Mouse (Mus musculus) stomach, postnatal 0 days (tissue): Measurements from ENCODE around the gene 1810030O07Rik. TPM values are rescaled to one million over a fixed set of nuclear protein-coding genes. Genes with fewer than 3 reads are reported as not detected.
"Not testable (repeated sequence)": the region's sequence is repeated elsewhere in the genome, so short reads cannot be mapped to it uniquely, and the experiment has no call there.

Source experiments
- ATAC-seq: fragments of 200-750 bp; cut with Nextera tagmentation; 2 replicates; pipeline ENCODE4 v1.8.0; 2017; ENCODE audit not compliant: low FRiP score, low TSS enrichment
- DNase-seq: peaks from one replicate; pipeline ENCODE4 v3.0.0-alpha.2; 2016; ENCODE audit warnings: low spot score
- H3K27ac ChIP-seq: fragments of 300-500 bp; sonication (generic); replicated peaks from 2 replicates; pipeline ENCODE4 v1.5.1; 2014; ENCODE audit warnings: mild to moderate bottlenecking, control low read depth
- H3K27me3 ChIP-seq: fragments of 300-500 bp; sonication (generic); 2 replicates; pipeline ENCODE4 v1.6.1; 2014; ENCODE audit warnings: low read length; ENCODE audit not compliant: control insufficient read depth, insufficient read depth
- H3K36me3 ChIP-seq: fragments of 300-500 bp; sonication (generic); 2 replicates; pipeline ENCODE4 v1.6.1; 2014; ENCODE audit warnings: low read length, mixed read lengths; ENCODE audit not compliant: control insufficient read depth, insufficient read depth
- H3K4me1 ChIP-seq: fragments of 300-500 bp; sonication (generic); replicated peaks from 2 replicates; pipeline ENCODE4 v1.6.1; 2014; ENCODE audit warnings: antibody characterized with exemption; ENCODE audit not compliant: control insufficient read depth, insufficient read depth
- H3K4me2 ChIP-seq: fragments of 300-500 bp; sonication (generic); replicated peaks from 2 replicates; pipeline ENCODE4 v1.6.1; 2014; ENCODE audit warnings: low read depth, mild to moderate bottlenecking, control low read depth, moderate library complexity
- H3K4me3 ChIP-seq: fragments of 300-500 bp; sonication (generic); 2 replicates; pipeline ENCODE4 v1.5.1; 2014; ENCODE audit warnings: low read depth, low read length, control low read depth
- H3K9ac ChIP-seq: fragments of 300-500 bp; sonication (generic); 2 replicates; pipeline ENCODE4 v1.6.1; 2014; ENCODE audit warnings: mild to moderate bottlenecking, low read length, control low read depth, mixed read lengths
- H3K9me3 ChIP-seq: fragments of 300-500 bp; sonication (generic); 2 replicates; pipeline ENCODE4 v1.6.1; 2016; ENCODE audit warnings: low read length; ENCODE audit not compliant: control insufficient read depth
- CTCF ChIP-seq: IDR thresholded peaks from 2 replicates; pipeline ENCODE4 v1.5.1; 2016; ENCODE audit warnings: antibody characterized with exemption, low read depth, mild to moderate bottlenecking, moderate library complexity
- EP300 ChIP-seq: optimal IDR thresholded peaks from 2 replicates; pipeline ENCODE3; 2016; ENCODE audit warnings: antibody characterized with exemption
- WGBS: fragments of 180-500 bp; shearing (Covaris S2); extraction: QIAGEN DNeasy Blood & Tissue Kit; methylation state at CpG from one replicate; pipeline ENCODE4 v1.1.7; 2014; 5-methylcytosine and 5-hydroxymethylcytosine counted together
- polyA plus RNA-seq: library from polyadenylated mRNA; unstranded; fragments of >200 nt; fragmentation: Nextera tagmentation; extraction: Ambion mirVana; gene quantifications from 2 replicates; pipeline ENCODE4 v1.2.1, GENCODE M21; 2015

Gene 1810030O07Rik
- polyA plus RNA-seq, 1 experiment from 2014 or later, result 20.3 TPM

DNA sequence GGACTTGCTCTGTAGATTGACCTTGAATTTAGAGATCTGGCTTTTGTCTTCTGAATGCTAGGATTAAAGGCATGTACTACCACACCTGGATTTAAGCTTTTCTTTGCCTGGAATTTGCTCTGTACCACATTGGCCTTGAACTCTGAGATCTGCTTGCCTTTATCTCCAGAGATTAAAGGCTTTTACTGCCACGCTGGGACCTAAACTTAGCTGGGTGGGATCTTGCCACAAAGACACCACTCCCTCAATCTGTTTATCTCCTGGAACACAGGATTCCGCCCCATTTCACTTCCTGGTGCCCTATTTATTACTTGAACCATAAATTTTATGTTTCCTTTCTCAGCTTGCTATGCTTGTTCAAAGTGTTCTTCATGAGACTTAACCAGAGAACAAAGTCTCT is 62.3 kb downstream of the 1810030O07Rik start:
- DNase-seq (no peak), ATAC-seq (no peak)
- WGBS, result 52% methylated on average over 2 of the region's 2 CpGs
- no peak overlapping the region for H3K9ac ChIP-seq
- no peaks in the 10 kb centered on the region for H3K9me3 ChIP-seq
- no peak overlapping the region for H3K4me3 ChIP-seq
- TF ChIP-seq CTCF (no peak), EP300 (no peak)
- no peaks in the 10 kb centered on the region for H3K4me1 ChIP-seq
- H3K4me2 ChIP-seq, result no peak overlapping the region
- no peak overlapping the region for H3K27ac ChIP-seq
- no peaks in the 10 kb centered on the region for H3K27me3 ChIP-seq
- H3K36me3 ChIP-seq, result no peaks in the 10 kb centered on the region

GRCm38 (mm10) chrX:12610541-12610940 is 62.9 kb downstream of the 1810030O07Rik start:
- DNase-seq, H3K4me3 ChIP-seq, H3K36me3 ChIP-seq, H3K4me2 ChIP-seq, H3K27me3 ChIP-seq, H3K27ac ChIP-seq, H3K9me3 ChIP-seq, H3K9ac ChIP-seq, ATAC-seq, H3K4me1 ChIP-seq: not testable (repeated sequence)

Other genes starting within 250 kb of the 1810030O07Rik start
- 112 and 115 TPM in 2 replicates for gene Atp6ap2, start 85.9 kb downstream of the 1810030O07Rik start, polyA plus RNA-seq
- 6.8 and 7.4 TPM in 2 replicates for gene Med14, start 88.4 kb upstream of the 1810030O07Rik start, polyA plus RNA-seq